Mouse (Mus musculus) large intestine, adult 2 months (tissue): Measurements from ENCODE around the gene Trpm3. TPM values are rescaled to one million over a fixed set of nuclear protein-coding genes. Genes with fewer than 3 reads are reported as not detected.
"Not testable (repeated sequence)": the region's sequence is repeated elsewhere in the genome, so short reads cannot be mapped to it uniquely, and the experiment has no call there.

Experiments used
- DNase-seq: peaks from one replicate; pipeline ENCODE4 v3.0.0-alpha.2; 2012; ENCODE audit warnings: low read depth, low spot score
- WGBS: fragments of 180-500 bp; shearing (Covaris S2); methylation state at CpG from one replicate; pipeline ENCODE4 v1.1.7; 2018; 5-methylcytosine and 5-hydroxymethylcytosine counted together
- polyA plus RNA-seq: library from polyadenylated mRNA; depleted of rRNA; stranded (reverse); fragments of >200 nt; gene quantifications from 2 replicates; pipeline ENCODE4 v1.2.3, GENCODE M21; 2012

Trpm3 gene
- polyA plus RNA-seq, 1 experiment, result 0.06 TPM

GRCm38 (mm10) chr19:22803396-22803795 is 664.5 kb downstream of the Trpm3 start:
- DNase-seq, result no peak

- 73% methylated on average over 2 of the region's 2 CpGs for WGBS
These were observed 665.5 kb downstream of the Trpm3 start for GRCm38 (mm10) chr19:22804311-22804710.

GRCm38 (mm10) chr19:22810247-22810646 is 671.4 kb downstream of the Trpm3 start:
- DNase-seq, result no peak
- whole genome bisulfite sequencing, result 75% methylated on average over 3 of the region's 3 CpGs

More at GRCm38 (mm10) chr19:22804311-22804710, 665.5 kb downstream of the Trpm3 start:
- DNase-seq, result no peak

GRCm38 (mm10) chr19:22821741-22822140 is 682.9 kb downstream of the Trpm3 start:
- 82% methylated on average over 8 of the region's 8 CpGs for WGBS
- no peak for DNase-seq

GRCm38 (mm10) chr19:22823491-22823981 is 684.7 kb downstream of the Trpm3 start:
- DNase-seq, result no peak
- WGBS, result 82% methylated on average over 9 of the region's 9 CpGs

- DNase-seq, result no peak
- WGBS, result 74% methylated on average over 1 of the region's 1 CpGs
These were observed 687.0 kb downstream of the Trpm3 start for GRCm38 (mm10) chr19:22825812-22826211.

GRCm38 (mm10) chr19:22828198-22828742 is 689.4 kb downstream of the Trpm3 start:
- DNase-seq, result no peak
- 65% methylated on average over 2 of the region's 2 CpGs for WGBS

GRCm38 (mm10) chr19:22841081-22842040 is 702.5 kb downstream of the Trpm3 start:
- WGBS, result 55% methylated on average over 6 of the region's 6 CpGs
- DNase-seq, result no peak

- no peak for DNase-seq
- 86% methylated on average over 2 of the region's 2 CpGs for WGBS
These were observed 703.9 kb downstream of the Trpm3 start for GRCm38 (mm10) chr19:22842697-22843096.

GRCm38 (mm10) chr19:22847696-22848095 is 708.9 kb downstream of the Trpm3 start:
- WGBS, result 71% methylated on average over 12 of the region's 12 CpGs

GRCm38 (mm10) chr19:22848251-22848650 is 709.4 kb downstream of the Trpm3 start:
- no peak for DNase-seq
- WGBS, result 52% methylated on average over 1 of the region's 1 CpGs

More at GRCm38 (mm10) chr19:22847696-22848095, 708.9 kb downstream of the Trpm3 start:
- no peak for DNase-seq

GRCm38 (mm10) chr19:22848783-22849576 is 710.1 kb downstream of the Trpm3 start:
- WGBS, result 73% methylated on average over 7 of the region's 7 CpGs
- no peak for DNase-seq

GRCm38 (mm10) chr19:22851423-22851822 is 712.6 kb downstream of the Trpm3 start:
- WGBS, result 65% methylated on average over 5 of the region's 5 CpGs

GRCm38 (mm10) chr19:22859644-22860043 is 720.8 kb downstream of the Trpm3 start:
- DNase-seq, result no peak
- 72% methylated on average over 4 of the region's 4 CpGs for WGBS

More at GRCm38 (mm10) chr19:22851423-22851822, 712.6 kb downstream of the Trpm3 start:
- not testable (repeated sequence) for DNase-seq

- DNase-seq, result no peak
- 83% methylated on average over 5 of the region's 5 CpGs for WGBS
These were observed 728.6 kb downstream of the Trpm3 start for GRCm38 (mm10) chr19:22867456-22867855.

- DNase-seq, result no peak
- WGBS, result 70% methylated on average over 2 of the region's 2 CpGs
These were observed 731.0 kb downstream of the Trpm3 start for GRCm38 (mm10) chr19:22869853-22870252.

- no peak for DNase-seq
- WGBS, result 42% methylated on average over 5 of the region's 5 CpGs
These were observed 733.6 kb downstream of the Trpm3 start for GRCm38 (mm10) chr19:22872456-22872855.

- 65% methylated on average over 1 of the region's 1 CpGs for WGBS
- no peak for DNase-seq
These were observed 741.4 kb downstream of the Trpm3 start for GRCm38 (mm10) chr19:22880199-22880598.

- 48% methylated on average over 3 of the region's 3 CpGs for WGBS
- no peak for DNase-seq
These were observed 743.8 kb downstream of the Trpm3 start for GRCm38 (mm10) chr19:22882670-22883111.

- DNase-seq, result no peak
- 88% methylated on average over 7 of the region's 7 CpGs for WGBS
These were observed 744.3 kb downstream of the Trpm3 start for GRCm38 (mm10) chr19:22883154-22883553.
